Mouse (Mus musculus) ES-Bruce4 (cell line): ENCODE data around the gene Mepce. TPM values are rescaled to one million over a fixed set of nuclear protein-coding genes. Genes with fewer than 3 reads are reported as not detected.

Experiments
- H3K27ac ChIP-seq: 2 replicates; pipeline ENCODE4 v1.5.1; 2012; ENCODE audit warnings: low read length, inconsistent platforms; ENCODE audit not compliant: insufficient read depth
- H3K27me3 ChIP-seq: 2 replicates; pipeline ENCODE4 v1.6.1; 2012; ENCODE audit warnings: mild to moderate bottlenecking, low read length, inconsistent platforms; ENCODE audit not compliant: control insufficient read depth, poor library complexity, insufficient read depth, severe bottlenecking
- H3K36me3 ChIP-seq: 2 replicates; pipeline ENCODE4 v1.6.1; 2012; ENCODE audit warnings: inconsistent platforms, mild to moderate bottlenecking, low read length, moderate library complexity; ENCODE audit not compliant: control insufficient read depth, poor library complexity, insufficient read depth, severe bottlenecking
- H3K4me1 ChIP-seq: one replicate; pipeline ENCODE4 v1.8.1; 2011; ENCODE audit warnings: low read length; ENCODE audit not compliant: control insufficient read depth, insufficient read depth
- H3K4me3 ChIP-seq: 2 replicates; pipeline ENCODE4 v1.5.1; 2011; ENCODE audit warnings: low read depth, mild to moderate bottlenecking, low read length
- H3K9ac ChIP-seq: 2 replicates; pipeline ENCODE4 v1.6.1; 2012; ENCODE audit warnings: low read depth, mild to moderate bottlenecking, inconsistent platforms; ENCODE audit not compliant: poor library complexity, severe bottlenecking
- H3K9me3 ChIP-seq: replicated peaks from 2 replicates; pipeline ENCODE4 v1.6.1; 2012; ENCODE audit warnings: mild to moderate bottlenecking, low read length, inconsistent platforms; ENCODE audit not compliant: control insufficient read depth, poor library complexity, insufficient read depth, severe bottlenecking
- CTCF ChIP-seq: IDR thresholded peaks from one replicate; pipeline ENCODE4 v1.8.1; 2011; ENCODE audit warnings: low read depth, low read length
- EP300 ChIP-seq: IDR thresholded peaks from 2 replicates; pipeline ENCODE4 v1.6.1; 2011; ENCODE audit warnings: low read depth, low read length; ENCODE audit not compliant: insufficient read depth
- POLR2A ChIP-seq: IDR thresholded peaks from one replicate; pipeline ENCODE4 v1.8.1; 2011; ENCODE audit warnings: low read length; ENCODE audit not compliant: insufficient read depth
- polyA plus RNA-seq: library from polyadenylated mRNA; stranded (reverse); fragments of >200 nt; gene quantifications from 2 replicates; pipeline ENCODE4 v1.2.4, GENCODE M21; 2011; ENCODE audit warnings: low read depth; ENCODE audit not compliant: missing spikeins, insufficient read depth, insufficient read length

Gene Mepce
- polyA plus RNA-seq, 1 experiment, result 21.6 TPM

- Histone ChIP-seq H3K4me1 (peaks cover 3% of the 10 kb centered on the region), H3K9me3 (no peaks in the 10 kb centered on the region), H3K27me3 (no peaks in the 10 kb centered on the region), H3K27ac (no peak overlapping the region), H3K4me3 (no peak overlapping the region), H3K9ac (no peak overlapping the region), H3K36me3 (no peaks in the 10 kb centered on the region)
- no peak for TF ChIP-seq CTCF
- TF ChIP-seq POLR2A, result no peak
- no peak for TF ChIP-seq EP300
Observed at GRCm38 (mm10) chr5:137744197-137744596, 43.3 kb downstream of the Mepce start.

GRCm38 (mm10) chr5:137742836-137743235 is 44.6 kb downstream of the Mepce start:
- H3K27ac ChIP-seq, result no peak overlapping the region
- H3K4me1 ChIP-seq, result no peaks in the 10 kb centered on the region
- no peaks in the 10 kb centered on the region for H3K27me3 ChIP-seq
- no peak overlapping the region for H3K9ac ChIP-seq
- H3K9me3 ChIP-seq, result no peaks in the 10 kb centered on the region
- no peak for TF ChIP-seq CTCF
- no peak for TF ChIP-seq EP300
- H3K4me3 ChIP-seq, result no peak overlapping the region
- H3K36me3 ChIP-seq, result no peaks in the 10 kb centered on the region

- H3K9ac ChIP-seq, result peak overlapping the region; percentile 66; the same call in 1 of the 2 replicates
- 0 out of 2 replicates have a peak overlapping the region, but pooled peaks have one; percentile 8 for H3K27ac ChIP-seq
- no peaks in the 10 kb centered on the region for H3K27me3 ChIP-seq
- no peaks in the 10 kb centered on the region for H3K36me3 ChIP-seq
- TF ChIP-seq POLR2A (no peak), EP300 (no peak), CTCF (no peak)
- H3K4me3 ChIP-seq, result no peak overlapping the region
- no peaks in the 10 kb centered on the region for H3K4me1 ChIP-seq
- H3K9me3 ChIP-seq, result no peaks in the 10 kb centered on the region
Observed at GRCm38 (mm10) chr5:137742048-137742447, 45.4 kb downstream of the Mepce start.

GRCm38 (mm10) chr5:137741023-137741931 is 46.2 kb downstream of the Mepce start, which contains the start of gene Nyap1:
Gene Nyap1 (minus strand): TSS chr5:137741607.
- TF ChIP-seq EP300 (0 out of 2 replicates have a peak, but pooled peaks have one; percentile 8), CTCF (peak; percentile 54), POLR2A (peak; percentile 77)
- H3K27ac ChIP-seq, result 0 out of 2 replicates have a peak within 1 kb of the TSS, but pooled peaks have one; percentile 8
- H3K9me3 ChIP-seq, result no peaks in the 10 kb centered on the region
- H3K27me3 ChIP-seq, result no peaks in the 10 kb centered on the region
- H3K4me1 ChIP-seq, result no peaks in the 10 kb centered on the region
- H3K4me3 ChIP-seq, result peak within 1 kb of the TSS; percentile 81
- peak within 1 kb of the TSS; percentile 66 for H3K9ac ChIP-seq
- no peaks in the 10 kb centered on the region for H3K36me3 ChIP-seq

- Histone ChIP-seq H3K4me3 (peak overlapping the region; percentile 66), H3K27ac (no peak overlapping the region), H3K9me3 (no peaks in the 10 kb centered on the region), H3K27me3 (no peaks in the 10 kb centered on the region), H3K36me3 (no peaks in the 10 kb centered on the region), H3K4me1 (peaks cover 2% of the 10 kb centered on the region), H3K9ac (peak overlapping the region; percentile 66)
- no peak for TF ChIP-seq POLR2A
Observed at GRCm38 (mm10) chr5:137740506-137740905, 46.9 kb downstream of the Mepce start.

- H3K9ac ChIP-seq, result no peak overlapping the region
- no peaks in the 10 kb centered on the region for H3K9me3 ChIP-seq
- no peak overlapping the region for H3K27ac ChIP-seq
- no peak overlapping the region for H3K4me3 ChIP-seq
- H3K27me3 ChIP-seq, result no peaks in the 10 kb centered on the region
- TF ChIP-seq CTCF (no peak), EP300 (no peak), POLR2A (no peak)
- no peaks in the 10 kb centered on the region for H3K36me3 ChIP-seq
- H3K4me1 ChIP-seq, result peaks cover 6% of the 10 kb centered on the region
Observed at GRCm38 (mm10) chr5:137739471-137739870, 48.0 kb downstream of the Mepce start.
